Mouse (Mus musculus) E14TG2a.4 (cell line): ENCODE measurements around the gene Abcd3.

Experiments
- CTCF ChIP-seq: conservative IDR thresholded peaks from 2 replicates; pipeline ENCODE4 v1.5.1; 2014; ENCODE audit warnings: low read length
- POU5F1 ChIP-seq: IDR thresholded peaks from 2 replicates; pipeline ENCODE4 v1.6.1; 2014; ENCODE audit warnings: low read length, borderline replicate concordance

GRCm38 (mm10) chr3:121716480-121716879, 98.6 kb downstream of the Abcd3 start:
- TF ChIP-seq CTCF: no peak
- no peak for TF ChIP-seq POU5F1
